Mouse (Mus musculus): ENCODE data around the gene Ambp. TPM values are rescaled to one million over a fixed set of nuclear protein-coding genes. Genes with fewer than 3 reads are reported as not detected.

Gene Ambp
- total RNA-seq, 2 experiments from 2014 or later, result not detected

GRCm38 (mm10) chr4:63124861-63125466 lies 29.6 kb downstream of the Ambp start:
- intact Hi-C loops (cut with DNase I), result no loop called here

DNA sequence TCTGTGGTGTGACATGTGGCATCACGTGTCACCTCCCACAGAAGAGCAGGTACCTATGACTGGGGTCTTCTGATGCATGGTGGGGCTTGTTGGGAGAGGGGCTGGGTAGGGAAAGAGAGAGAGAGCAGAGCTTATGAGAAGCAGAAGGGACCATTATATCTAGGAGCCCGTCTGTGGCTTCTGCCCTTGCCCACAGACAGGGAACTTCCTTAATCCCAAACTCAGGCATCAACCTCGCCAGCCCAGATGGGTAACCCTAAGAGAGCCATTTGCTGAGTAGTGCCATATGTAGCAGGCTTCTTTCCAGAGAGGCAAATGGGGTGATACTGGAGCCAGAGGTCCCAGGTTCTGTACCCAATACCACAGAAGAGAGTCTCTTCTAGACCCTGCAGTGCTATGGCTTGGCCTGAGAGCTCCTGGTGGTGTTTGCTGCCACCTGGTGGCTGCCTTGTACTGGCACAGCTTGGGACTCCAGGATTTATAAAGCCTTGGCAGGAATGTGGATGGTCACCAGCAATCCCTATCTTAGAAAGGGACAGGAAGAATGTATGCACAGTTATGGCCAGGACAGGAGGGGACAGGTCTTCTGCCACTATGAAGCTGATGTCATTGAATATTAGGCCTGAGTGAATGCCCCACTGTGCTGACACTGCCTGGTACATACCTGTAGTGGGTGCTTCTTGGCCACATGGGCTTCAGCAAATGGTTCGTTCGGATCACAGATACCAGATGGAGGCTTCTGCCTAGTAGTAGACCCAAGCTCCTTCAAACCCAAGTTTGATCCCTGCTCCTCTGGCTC lies 35.8 kb downstream of the Ambp start:
- intact Hi-C loops (cut with DNase I), result loop anchor here (1.0 to 5.0 kb wide), 6 partner anchors 92 to 339 kb away; no protein-coding TSS in a partner anchor
- peak; percentile 50 for DNase-seq (ENCODE audit: low spot score)

More at GRCm38 (mm10) chr4:63124861-63125466, 29.6 kb downstream of the Ambp start:
- no peak for DNase-seq (ENCODE audit: low spot score)

GRCm38 (mm10) chr4:63105651-63106050 lies 48.9 kb downstream of the Ambp start:
- DNase-seq (ENCODE audit: low spot score), result no peak

GRCm38 (mm10) chr4:63102025-63102424 lies 52.6 kb downstream of the Ambp start:
- intact Hi-C loops (cut with DNase I), result no loop called here
- no peak for DNase-seq (ENCODE audit: low spot score)

More at GRCm38 (mm10) chr4:63105651-63106050, 48.9 kb downstream of the Ambp start:
- intact Hi-C loops (cut with DNase I), result no loop called here

DNA sequence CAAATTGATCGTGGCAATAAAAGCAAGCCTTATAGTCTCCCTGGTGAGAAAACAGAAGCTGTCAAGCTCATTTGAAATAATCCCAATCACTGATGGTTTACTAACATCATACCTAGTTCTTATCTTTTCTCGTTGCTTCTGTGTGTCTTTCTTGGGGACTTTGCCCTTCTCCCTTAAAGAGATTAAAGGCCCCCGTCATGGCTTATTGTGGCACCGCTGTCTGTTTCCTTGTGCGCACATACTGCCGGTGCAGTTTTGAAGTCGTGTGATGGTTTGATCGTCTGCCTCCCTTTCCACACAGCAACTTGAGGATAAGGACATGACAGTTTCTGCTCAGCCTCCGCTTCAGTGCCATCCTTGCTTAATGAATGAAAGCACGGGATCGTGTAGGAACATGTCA lies 54.1 kb downstream of the Ambp start:
- intact Hi-C loops (cut with DNase I), result no loop called here
- DNase-seq (ENCODE audit: low spot score), result no peak

- intact Hi-C loops (cut with DNase I), result no loop called here
- no peak for DNase-seq (ENCODE audit: low spot score)
These were observed 57.0 kb downstream of the Ambp start for GRCm38 (mm10) chr4:63097603-63098002.

Other genes starting within 250 kb of the Ambp start
- under 1 TPM; 0.36 to 0.48 TPM for gene Zfp618, start 189.2 kb downstream of the Ambp start, total RNA-seq (2021)
- not detected for gene Kif12, start 17.3 kb upstream of the Ambp start, total RNA-seq (2021)
- gene Col27a1, start 59.2 kb upstream of the Ambp start, total RNA-seq (2021), result 1 to 10 TPM; 1.3 to 1.7 TPM
- gene Orm1, start 189.8 kb upstream of the Ambp start, total RNA-seq (2021), result 1 to 10 TPM in 1 of 2 experiments, under 1 TPM in 1; 0.44 to 1.1 TPM
- gene Orm3, start 201.4 kb upstream of the Ambp start, total RNA-seq (2021), result 1 to 10 TPM; 1.3 to 1.5 TPM
- under 1 TPM; 0.50 to 0.60 TPM for gene Orm2, start 207.7 kb upstream of the Ambp start, total RNA-seq (2021)
- gene Akna, start 248.6 kb upstream of the Ambp start, total RNA-seq (2021), result 1 to 10 TPM; 3.5 to 3.7 TPM